Mouse (Mus musculus) hindbrain, embryonic 14.5 days (tissue): ENCODE data around the gene Clcn6. TPM values are rescaled to one million over a fixed set of nuclear protein-coding genes. Genes with fewer than 3 reads are reported as not detected.

Experiments
- ATAC-seq: fragments of 200-750 bp; cut with Nextera tagmentation; 2 replicates; pipeline ENCODE4 v1.8.0; 2017; ENCODE audit warnings: moderate number of reproducible peaks, mild to moderate bottlenecking, moderate TSS enrichment, moderate library complexity; ENCODE audit not compliant: low FRiP score
- DNase-seq: peaks from one replicate; pipeline ENCODE4 v3.0.0-alpha.2; 2015; ENCODE audit warnings: low spot score
- H3K27ac ChIP-seq: fragments of 300-500 bp; sonication (generic); 2 replicates; pipeline ENCODE4 v1.5.1; 2014; ENCODE audit warnings: mild to moderate bottlenecking, moderate library complexity
- H3K27me3 ChIP-seq: fragments of 300-500 bp; sonication (generic); 2 replicates; pipeline ENCODE4 v1.6.1; 2014; ENCODE audit warnings: mild to moderate bottlenecking, low read length, mixed read lengths; ENCODE audit not compliant: control insufficient read depth, insufficient read depth
- H3K36me3 ChIP-seq: fragments of 300-500 bp; sonication (generic); replicated peaks from 2 replicates; pipeline ENCODE4 v1.6.1; 2014; ENCODE audit not compliant: control insufficient read depth, insufficient read depth
- H3K4me1 ChIP-seq: fragments of 300-500 bp; sonication (generic); replicated peaks from 2 replicates; pipeline ENCODE4 v1.6.1; 2014; ENCODE audit warnings: antibody characterized with exemption, low read length, mixed read lengths; ENCODE audit not compliant: control insufficient read depth, insufficient read depth
- H3K4me2 ChIP-seq: fragments of 300-500 bp; sonication (generic); replicated peaks from 2 replicates; pipeline ENCODE4 v1.6.1; 2014; ENCODE audit warnings: mild to moderate bottlenecking, moderate library complexity
- H3K4me3 ChIP-seq: fragments of 300-500 bp; sonication (generic); replicated peaks from 2 replicates; pipeline ENCODE4 v1.5.1; 2014; ENCODE audit warnings: mild to moderate bottlenecking, low read length
- H3K9ac ChIP-seq: fragments of 300-500 bp; sonication (generic); 2 replicates; pipeline ENCODE4 v1.6.1; 2014
- H3K9me3 ChIP-seq: fragments of 300-500 bp; sonication (generic); 2 replicates; pipeline ENCODE4 v1.6.1; 2016; ENCODE audit warnings: low read length; ENCODE audit not compliant: control insufficient read depth
- WGBS: fragments of 180-500 bp; shearing (Covaris S2); extraction: QIAGEN DNeasy Blood & Tissue Kit; methylation state at CpG from one replicate; pipeline ENCODE4 v1.1.7; 2014; 5-methylcytosine and 5-hydroxymethylcytosine counted together
- polyA plus RNA-seq: library from polyadenylated mRNA; unstranded; fragments of >200 nt; fragmentation: Nextera tagmentation; extraction: Ambion mirVana; gene quantifications from 2 replicates; pipeline ENCODE4 v1.2.1, GENCODE M21; 2014

The Clcn6 gene
- polyA plus RNA-seq, 1 experiment from 2014 or later, result 24.8 TPM

DNA sequence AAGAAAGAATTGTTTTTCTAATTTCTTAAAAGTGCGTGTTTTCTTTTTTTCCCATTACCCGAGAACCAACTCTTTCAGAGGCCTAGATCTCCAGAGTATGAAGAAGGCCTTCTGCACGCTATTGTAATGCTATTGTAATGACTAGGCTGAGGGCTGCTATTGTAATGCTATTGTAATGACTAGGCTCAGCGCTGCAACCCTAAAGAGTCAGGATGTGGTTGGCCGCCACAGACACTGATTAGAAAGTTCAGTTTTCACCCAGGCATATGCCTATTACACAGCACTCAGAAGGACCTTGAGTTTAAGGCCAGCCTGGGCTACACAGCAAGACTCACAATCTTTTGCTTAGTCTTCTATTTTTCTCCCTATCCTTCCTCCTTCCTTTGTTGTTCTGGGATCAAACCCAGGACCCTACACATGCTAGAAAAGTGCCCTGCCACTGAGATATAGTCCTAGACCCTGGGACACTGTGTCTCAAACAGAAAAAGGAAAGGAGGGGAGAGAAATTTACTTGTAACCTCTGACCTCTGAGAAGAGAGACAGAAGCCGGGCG is 4.7 kb downstream of the Clcn6 start:
- Histone ChIP-seq H3K4me2 (no peak overlapping the region), H3K4me1 (peaks cover 11% of the 10 kb centered on the region), H3K9me3 (no peaks in the 10 kb centered on the region), H3K27ac (no peak overlapping the region), H3K27me3 (no peaks in the 10 kb centered on the region), H3K36me3 (peaks cover 72% of the 10 kb centered on the region), H3K4me3 (no peak overlapping the region), H3K9ac (no peak overlapping the region)
- WGBS, result 61% methylated on average over 7 of the region's 7 CpGs
- ATAC-seq (no peak), DNase-seq (no peak)

DNA sequence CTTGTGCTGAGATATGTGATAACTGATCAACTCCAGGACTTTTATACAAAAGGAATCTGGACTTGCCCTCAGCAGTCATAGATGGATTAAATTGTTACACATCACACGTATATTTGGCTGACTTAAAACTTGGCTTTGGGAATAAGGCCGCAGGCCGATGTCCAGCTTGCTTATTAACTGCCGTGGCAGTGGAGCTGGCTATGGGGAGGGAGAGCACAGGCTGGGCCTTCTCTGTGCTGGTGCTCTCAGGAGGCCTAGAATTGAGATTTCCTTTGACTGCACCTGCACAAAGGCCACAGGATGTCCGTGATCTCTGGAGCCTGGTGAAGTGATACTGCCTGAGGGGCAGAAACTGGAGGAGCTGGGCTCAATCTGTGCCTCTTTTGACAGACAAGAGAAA is 8.1 kb downstream of the Clcn6 start:
- no peaks in the 10 kb centered on the region; the same call in 1 of the 2 replicates for H3K4me1 ChIP-seq
- no peak overlapping the region for H3K4me2 ChIP-seq
- H3K36me3 ChIP-seq, result peaks cover 89% of the 10 kb centered on the region
- no peak overlapping the region for H3K27ac ChIP-seq
- ATAC-seq (no peak), DNase-seq (no peak)
- H3K9ac ChIP-seq, result no peak overlapping the region
- WGBS, result 89% methylated on average over 5 of the region's 5 CpGs
- H3K27me3 ChIP-seq, result no peaks in the 10 kb centered on the region
- no peak overlapping the region for H3K4me3 ChIP-seq
- no peaks in the 10 kb centered on the region for H3K9me3 ChIP-seq

DNA sequence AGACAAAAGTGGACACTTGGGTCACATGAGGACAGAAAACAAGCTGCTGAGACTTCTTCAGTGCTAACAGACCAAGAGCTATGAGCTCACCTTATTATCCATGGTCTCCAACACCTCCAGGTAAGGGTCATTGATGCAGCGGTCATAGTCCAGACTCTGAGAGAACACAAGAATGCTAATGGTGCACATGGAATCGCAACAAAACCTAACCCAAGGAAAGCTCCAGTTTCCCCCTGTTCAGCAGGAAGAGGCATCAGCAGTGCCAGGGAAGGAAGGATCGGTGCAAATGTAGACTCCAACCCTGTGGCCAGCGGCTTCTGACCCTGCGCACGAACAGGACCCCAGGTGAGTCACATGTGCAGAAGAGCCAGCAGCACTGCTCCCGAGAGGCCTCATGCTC is 9.3 kb downstream of the Clcn6 start:
- H3K9me3 ChIP-seq, result no peaks in the 10 kb centered on the region
- 91% methylated on average over 7 of the region's 7 CpGs for WGBS
- H3K27me3 ChIP-seq, result no peaks in the 10 kb centered on the region
- no peaks in the 10 kb centered on the region for H3K4me1 ChIP-seq
- DNase-seq (no peak), ATAC-seq (no peak)
- no peak overlapping the region for H3K4me2 ChIP-seq
- H3K36me3 ChIP-seq, result peaks cover 90% of the 10 kb centered on the region
- H3K4me3 ChIP-seq, result no peak overlapping the region
- H3K27ac ChIP-seq, result no peak overlapping the region
- no peak overlapping the region for H3K9ac ChIP-seq

DNA sequence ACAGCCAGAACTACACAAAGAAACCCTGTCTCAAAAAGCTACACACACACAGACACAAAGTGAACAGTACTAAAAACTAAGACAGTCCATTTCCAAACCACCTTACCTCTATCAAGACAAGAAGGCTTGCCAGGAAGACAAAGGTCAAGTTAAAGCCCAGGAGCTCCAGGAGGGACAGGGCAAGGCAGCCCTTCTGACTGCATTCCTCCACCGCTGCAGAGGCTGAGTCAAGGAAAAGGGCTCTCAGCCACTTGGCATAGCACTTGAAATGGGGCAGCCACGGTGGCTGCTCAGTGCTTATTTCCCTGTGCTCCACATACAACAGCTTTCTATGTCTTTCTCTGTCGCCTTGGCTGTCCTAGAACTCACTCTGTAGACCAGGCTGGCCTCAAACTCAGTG is 14.6 kb downstream of the Clcn6 start:
- Histone ChIP-seq H3K36me3 (peaks cover 99% of the 10 kb centered on the region), H3K27me3 (no peaks in the 10 kb centered on the region), H3K4me3 (no peak overlapping the region), H3K4me2 (no peak overlapping the region), H3K27ac (no peak overlapping the region), H3K9me3 (no peaks in the 10 kb centered on the region), H3K4me1 (no peaks in the 10 kb centered on the region), H3K9ac (no peak overlapping the region)
- WGBS, result 94% methylated on average over 3 of the region's 3 CpGs
- ATAC-seq (no peak), DNase-seq (no peak)

DNA sequence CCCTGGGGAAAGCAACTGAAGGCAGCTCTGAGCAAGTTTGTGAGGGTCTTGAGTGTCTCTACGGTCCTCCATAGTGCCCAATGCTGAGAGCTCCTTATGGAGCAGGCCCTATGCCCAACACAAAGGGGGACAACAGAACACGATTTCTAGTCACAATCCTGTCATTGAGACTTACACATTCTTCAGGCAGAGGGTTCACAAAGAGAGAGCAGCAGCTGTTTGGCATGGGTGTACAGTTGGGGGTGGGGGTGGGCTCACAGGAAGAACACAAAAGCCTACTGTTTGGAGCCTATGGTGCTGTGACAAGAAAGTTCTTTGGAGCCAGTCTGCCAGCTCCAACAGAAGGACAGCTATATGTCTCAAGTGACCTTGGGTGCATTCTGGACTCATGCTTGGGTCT is 20.2 kb downstream of the Clcn6 start:
- DNase-seq, result no peak
- ATAC-seq, result peak; percentile 74; the same call in 1 of the 2 replicates
- Histone ChIP-seq H3K27me3 (no peaks in the 10 kb centered on the region), H3K4me2 (no peak overlapping the region), H3K27ac (peak overlapping the region; percentile 44), H3K36me3 (peaks cover 99% of the 10 kb centered on the region), H3K4me1 (no peaks in the 10 kb centered on the region), H3K9me3 (no peaks in the 10 kb centered on the region), H3K9ac (no peak overlapping the region), H3K4me3 (no peak overlapping the region)
- WGBS, result 50% methylated on average over 2 of the region's 2 CpGs

DNA sequence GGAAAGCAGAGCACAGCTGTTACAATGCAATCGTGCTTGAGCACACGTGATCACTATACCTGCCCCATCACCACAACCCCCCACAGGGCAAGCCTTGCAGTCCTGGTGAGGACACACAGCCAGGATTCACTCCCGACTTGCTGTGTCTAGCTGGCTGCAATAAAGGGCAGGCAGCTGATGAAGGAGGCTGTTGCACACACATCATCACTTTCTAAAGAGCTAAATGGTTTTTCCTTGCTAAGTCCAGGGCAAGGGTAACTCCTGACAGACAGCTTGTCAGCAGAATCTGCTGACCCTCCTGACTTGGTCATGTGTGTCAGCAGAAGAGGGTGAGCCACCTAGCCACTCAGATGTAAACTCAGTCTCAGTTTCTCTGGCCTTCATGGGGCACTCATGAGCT is 21.6 kb downstream of the Clcn6 start:
- H3K4me2 ChIP-seq, result no peak overlapping the region
- no peak for ATAC-seq
- no peaks in the 10 kb centered on the region for H3K27me3 ChIP-seq
- peaks cover 99% of the 10 kb centered on the region for H3K36me3 ChIP-seq
- H3K9me3 ChIP-seq, result no peaks in the 10 kb centered on the region
- H3K27ac ChIP-seq, result no peak overlapping the region
- DNase-seq, result no peak
- no peak overlapping the region for H3K4me3 ChIP-seq
- no peak overlapping the region for H3K9ac ChIP-seq
- H3K4me1 ChIP-seq, result no peaks in the 10 kb centered on the region
- 90% methylated on average over 3 of the region's 3 CpGs for WGBS

DNA sequence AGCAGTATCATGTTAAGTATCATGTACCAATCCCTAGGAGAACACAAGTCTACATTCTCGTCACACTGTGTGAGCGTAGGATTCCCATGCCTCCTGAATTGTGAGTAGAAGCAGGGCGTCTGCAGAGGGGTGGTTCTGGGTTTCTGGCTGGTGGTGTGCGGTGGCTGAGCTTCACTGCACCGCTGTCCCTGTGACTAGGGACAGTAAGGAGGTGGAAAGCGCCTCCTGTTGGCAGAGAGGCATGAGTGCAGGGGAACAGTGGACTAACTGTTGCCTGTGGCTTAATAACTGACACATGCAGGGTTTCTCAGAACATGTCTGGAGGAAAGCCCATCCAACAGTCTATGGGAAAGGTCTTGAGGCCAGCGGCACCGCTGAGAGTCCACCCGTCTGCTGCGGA is 23.2 kb downstream of the Clcn6 start:
- H3K4me2 ChIP-seq, result no peak overlapping the region
- no peaks in the 10 kb centered on the region for H3K9me3 ChIP-seq
- no peak overlapping the region for H3K27ac ChIP-seq
- H3K36me3 ChIP-seq, result peaks cover 100% of the 10 kb centered on the region
- no peak overlapping the region for H3K4me3 ChIP-seq
- DNase-seq (no peak), ATAC-seq (no peak)
- no peak overlapping the region for H3K9ac ChIP-seq
- 83% methylated on average over 10 of the region's 10 CpGs for WGBS
- H3K4me1 ChIP-seq, result no peaks in the 10 kb centered on the region
- no peaks in the 10 kb centered on the region for H3K27me3 ChIP-seq

DNA sequence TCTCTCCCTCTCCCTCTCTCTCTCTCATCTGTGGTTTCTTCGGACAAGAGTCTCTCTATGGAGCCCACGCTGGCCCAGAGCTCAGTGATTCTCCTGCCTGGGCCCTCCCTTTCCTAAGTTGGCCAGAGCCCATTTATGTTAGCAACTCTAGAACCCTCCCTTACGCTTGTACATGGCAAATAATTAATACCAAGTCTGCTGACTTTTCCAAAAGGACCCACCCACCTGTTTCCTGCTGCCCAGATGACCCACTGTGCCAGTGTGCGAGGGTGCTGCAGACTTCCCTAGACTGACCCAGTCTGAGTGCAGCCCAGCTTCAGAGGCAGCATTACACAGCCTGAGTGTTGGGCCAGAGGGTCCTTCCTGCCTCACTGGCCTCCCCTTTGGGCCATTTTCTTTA is 26.4 kb downstream of the Clcn6 start:
- Histone ChIP-seq H3K27me3 (no peaks in the 10 kb centered on the region), H3K9me3 (no peaks in the 10 kb centered on the region), H3K4me1 (no peaks in the 10 kb centered on the region), H3K36me3 (peaks cover 100% of the 10 kb centered on the region), H3K9ac (no peak overlapping the region), H3K4me2 (no peak overlapping the region), H3K27ac (no peak overlapping the region), H3K4me3 (no peak overlapping the region)
- ATAC-seq (no peak), DNase-seq (no peak)
- whole genome bisulfite sequencing, result over 99% methylated on average over 4 of the region's 4 CpGs

DNA sequence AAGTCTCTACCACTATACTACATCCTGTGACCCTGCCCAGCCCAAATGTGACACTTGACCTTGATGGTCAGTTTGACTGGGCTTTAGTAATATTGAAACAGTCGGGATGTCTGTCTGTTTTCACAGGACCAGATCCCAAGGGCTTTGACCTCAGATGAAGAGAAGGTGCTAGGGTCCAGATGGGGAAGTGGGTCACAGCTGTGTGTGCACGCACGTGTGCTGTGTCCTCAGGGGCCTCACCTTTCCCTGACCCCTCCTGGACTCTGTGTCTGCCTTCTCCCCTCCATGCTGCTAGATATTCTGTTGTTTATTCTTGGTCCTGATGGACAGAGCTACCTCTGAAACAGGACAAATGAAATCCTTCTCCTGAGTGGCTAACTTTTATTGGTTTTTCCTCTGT is 27.3 kb downstream of the Clcn6 start:
- Histone ChIP-seq H3K4me1 (no peaks in the 10 kb centered on the region), H3K27me3 (no peaks in the 10 kb centered on the region), H3K4me2 (no peak overlapping the region), H3K9me3 (no peaks in the 10 kb centered on the region), H3K9ac (no peak overlapping the region), H3K27ac (no peak overlapping the region), H3K4me3 (no peak overlapping the region), H3K36me3 (peaks cover 100% of the 10 kb centered on the region)
- DNase-seq (no peak), ATAC-seq (no peak)
- 71% methylated on average over 3 of the region's 3 CpGs for WGBS

DNA sequence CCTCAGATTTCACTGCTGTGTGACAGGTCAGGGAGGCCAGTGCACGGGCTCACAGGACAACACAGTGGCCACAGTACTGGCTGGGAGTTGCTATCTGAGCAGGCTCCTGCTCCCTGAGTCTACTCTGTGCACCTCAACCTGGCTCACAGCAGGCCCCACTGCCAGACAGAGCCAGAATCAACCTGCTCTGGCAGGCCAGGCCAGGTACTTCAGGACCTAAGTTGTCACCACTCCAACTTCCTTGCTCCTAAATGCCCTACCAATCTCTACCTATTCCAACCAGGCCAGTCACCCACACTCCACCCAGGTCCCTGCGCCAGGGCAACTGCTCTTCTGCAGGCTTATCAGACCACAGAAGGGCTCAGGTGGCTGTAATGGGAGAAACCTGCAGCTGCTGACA is 29.0 kb downstream of the Clcn6 start:
- DNase-seq (no peak), ATAC-seq (no peak)
- WGBS, result 100% methylated on average over 2 of the region's 2 CpGs
- Histone ChIP-seq H3K4me1 (no peaks in the 10 kb centered on the region), H3K27me3 (no peaks in the 10 kb centered on the region), H3K36me3 (peaks cover 100% of the 10 kb centered on the region), H3K4me3 (no peak overlapping the region), H3K4me2 (no peak overlapping the region), H3K9ac (no peak overlapping the region), H3K9me3 (no peaks in the 10 kb centered on the region), H3K27ac (no peak overlapping the region)
